Mouse (Mus musculus): ENCODE data around the gene Thap4.
"Not testable (repeated sequence)": the region's sequence is repeated elsewhere in the genome, so short reads cannot be mapped to it uniquely, and the experiment has no call there.

Gene Thap4

DNA sequence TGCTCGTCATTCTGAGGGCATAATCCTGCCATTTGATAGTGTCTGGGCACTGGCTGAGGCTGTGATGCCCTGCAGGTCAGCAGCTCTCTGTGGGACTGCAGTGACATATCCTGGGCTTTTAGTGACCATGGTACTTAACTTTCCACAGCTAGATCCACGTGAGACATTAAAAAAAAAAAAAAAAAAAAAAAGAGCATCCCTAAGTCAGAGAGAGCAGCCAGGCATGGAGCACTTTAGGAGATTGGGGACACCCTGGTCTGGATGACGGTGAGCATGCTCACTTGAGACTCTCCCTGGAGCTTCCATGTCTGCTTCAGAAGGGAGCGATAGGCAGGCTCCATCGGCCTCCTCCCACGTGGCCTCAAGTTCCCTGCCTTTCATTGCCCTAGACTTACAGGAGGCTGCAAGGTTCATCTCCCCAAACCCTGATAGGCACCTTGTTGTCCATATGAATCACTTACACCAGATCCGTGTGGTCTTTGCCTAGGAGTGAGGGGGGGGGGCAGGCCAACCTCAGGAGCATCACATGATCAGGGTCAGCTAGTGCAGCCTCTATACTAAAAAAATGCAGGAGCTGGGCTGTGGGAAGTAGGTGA lies 64.7 kb downstream of the Thap4 start:
- DNase-seq (ENCODE audit: low spot score), result no peak

DNA sequence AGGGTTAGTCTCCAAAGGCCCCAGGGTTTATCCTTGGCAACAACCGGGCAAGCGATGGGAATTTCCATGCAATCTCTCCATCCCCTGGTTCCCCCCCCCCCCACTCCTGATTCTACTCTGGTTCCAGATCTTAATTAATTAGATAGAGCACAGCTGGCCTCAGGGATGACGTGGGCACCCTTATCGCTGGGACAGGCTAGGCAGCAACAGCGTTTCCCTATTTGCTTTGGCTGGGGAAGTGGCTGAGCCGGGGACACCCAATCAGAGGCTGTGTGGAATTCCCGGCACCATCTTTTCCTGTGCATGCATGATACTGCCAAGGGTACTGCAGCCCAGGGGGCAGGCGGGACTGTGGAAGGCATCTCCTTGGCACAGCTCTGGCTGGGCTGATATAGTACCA lies 66.5 kb downstream of the Thap4 start:
- no peak for DNase-seq (ENCODE audit: low spot score)

DNA sequence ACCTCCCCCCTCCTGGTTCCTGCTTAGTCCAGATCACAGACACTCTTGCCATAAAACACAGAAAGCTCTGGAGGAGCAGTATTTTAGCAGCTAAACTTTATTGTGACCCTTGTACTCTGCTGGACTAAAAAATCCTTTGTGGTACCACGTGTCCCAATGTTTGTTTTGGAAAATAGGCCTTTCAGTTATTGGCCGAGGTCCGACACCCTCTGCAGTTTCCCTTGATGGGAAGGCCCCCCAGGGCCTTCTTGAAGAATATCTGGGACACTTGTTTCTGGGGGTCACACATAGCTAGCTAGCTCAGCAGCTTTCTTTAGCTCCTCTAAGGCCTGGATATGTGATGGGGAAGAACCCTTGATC lies 67.7 kb downstream of the Thap4 start:
- no peak for DNase-seq (ENCODE audit: low spot score)

DNA sequence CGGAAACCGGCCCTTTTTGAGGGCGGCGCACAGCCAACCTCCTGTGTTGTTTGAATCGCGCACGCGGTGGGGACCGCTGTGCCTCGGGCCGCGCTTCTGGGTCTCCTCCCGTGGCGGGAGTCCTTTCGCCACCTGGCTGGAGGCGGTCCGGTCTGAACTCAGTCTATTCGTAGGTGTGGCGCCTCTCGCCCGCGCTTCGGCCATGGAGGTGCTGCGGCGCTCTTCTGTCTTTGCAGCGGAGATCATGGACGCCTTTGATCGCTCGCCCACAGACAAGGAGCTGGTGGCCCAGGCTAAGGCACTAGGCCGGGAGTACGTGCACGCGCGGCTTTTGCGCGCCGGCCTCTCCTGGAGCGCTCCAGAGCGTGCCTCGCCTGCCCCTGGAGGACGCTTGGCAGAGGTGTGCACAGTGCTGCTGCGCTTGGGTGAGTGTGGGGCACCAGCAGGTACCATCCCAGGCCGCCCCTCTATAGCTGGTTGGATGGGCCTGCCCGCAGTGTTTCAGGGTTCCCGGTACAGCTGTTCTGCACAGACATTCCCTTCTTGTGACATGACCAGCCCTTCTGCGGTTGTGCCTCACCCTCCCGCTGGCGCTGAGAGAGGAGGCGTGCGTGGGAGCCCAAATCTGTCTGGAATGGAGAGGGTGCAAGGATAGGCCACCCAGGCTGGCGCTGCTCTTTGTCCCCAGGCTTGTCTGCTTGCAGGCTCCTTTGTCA lies 68.3 kb downstream of the Thap4 start:
- DNase-seq (ENCODE audit: low spot score), result peak; percentile 54

DNA sequence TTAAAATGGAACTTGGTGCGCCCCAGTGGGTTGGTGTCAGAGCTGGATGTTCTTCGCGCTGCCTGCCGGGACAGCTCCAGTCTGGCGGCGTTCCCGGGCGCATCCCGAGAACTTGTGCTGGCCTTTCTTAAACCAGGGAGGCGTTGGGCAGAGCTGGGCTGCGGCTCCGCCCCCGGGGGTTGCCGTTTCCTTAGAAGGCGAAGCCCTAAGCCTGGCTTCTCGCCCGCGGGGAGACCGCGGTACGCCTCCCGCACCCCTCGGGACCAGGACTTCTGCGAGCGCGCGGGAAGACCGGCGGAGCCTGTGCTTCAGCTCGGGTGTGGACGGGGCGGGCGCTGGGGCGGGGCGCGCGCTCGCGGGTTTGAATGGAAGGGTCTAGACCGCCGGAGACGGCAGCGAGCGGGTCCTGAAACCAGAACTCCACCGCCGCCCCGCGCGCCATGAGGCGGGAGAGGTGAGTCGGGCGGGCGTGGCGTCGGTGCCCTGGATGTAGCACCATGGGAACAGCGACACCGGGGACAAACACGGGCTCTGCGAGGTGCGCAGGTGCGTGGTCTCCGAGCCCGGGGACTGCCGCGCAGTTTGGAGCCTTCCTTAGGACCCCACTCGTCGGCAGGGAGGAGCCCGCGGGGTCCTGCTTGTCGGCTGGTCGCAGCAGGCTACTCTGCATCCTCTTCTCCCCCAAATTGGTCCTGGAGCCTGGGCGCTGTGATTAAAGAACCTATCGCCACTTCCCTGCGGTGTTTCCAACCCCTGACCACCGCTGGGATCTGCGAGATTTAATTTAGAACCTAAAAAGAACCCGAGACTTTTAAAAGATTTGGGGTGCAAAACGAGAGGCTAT lies 69.0 kb downstream of the Thap4 start, which contains the start of gene Bok:
Gene Bok (plus strand): TSS at position 260 of the 844 bp plus-strand sequence.
- DNase-seq (ENCODE audit: low spot score), result peak; percentile 77

DNA sequence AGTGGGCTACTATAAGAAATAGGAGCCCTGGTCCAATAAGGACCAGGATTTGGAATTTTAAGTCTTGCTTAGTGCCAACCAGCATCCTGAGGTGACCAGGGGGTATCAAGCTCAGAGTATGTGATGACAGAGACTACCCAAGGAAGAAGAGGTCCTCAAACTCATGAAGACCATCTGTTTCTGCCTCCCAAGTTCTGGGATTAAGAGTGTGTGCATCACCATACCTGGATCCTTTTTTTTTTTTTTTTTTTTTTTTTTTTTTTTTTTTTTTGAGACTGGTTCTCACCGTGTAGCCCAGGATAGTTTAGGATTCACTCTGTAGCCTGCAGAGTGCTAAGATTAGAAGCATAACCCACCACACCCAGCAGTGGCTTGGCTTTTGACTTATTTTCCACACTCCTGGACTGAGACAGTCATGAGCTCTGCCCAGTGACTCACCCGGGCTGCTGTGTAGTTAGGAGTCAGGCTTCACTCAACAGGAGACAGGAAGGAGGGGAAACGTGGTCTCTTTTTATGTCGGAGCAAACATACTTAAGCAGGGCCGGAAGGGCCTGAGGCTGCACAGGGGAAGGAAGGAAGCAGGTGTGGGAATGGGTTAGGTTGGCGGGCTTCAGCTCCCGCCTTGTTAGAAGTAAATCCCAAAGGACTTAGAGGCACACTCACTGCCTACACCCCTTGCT lies 74.6 kb downstream of the Thap4 start:
- DNase-seq (ENCODE audit: low spot score), result no peak

DNA sequence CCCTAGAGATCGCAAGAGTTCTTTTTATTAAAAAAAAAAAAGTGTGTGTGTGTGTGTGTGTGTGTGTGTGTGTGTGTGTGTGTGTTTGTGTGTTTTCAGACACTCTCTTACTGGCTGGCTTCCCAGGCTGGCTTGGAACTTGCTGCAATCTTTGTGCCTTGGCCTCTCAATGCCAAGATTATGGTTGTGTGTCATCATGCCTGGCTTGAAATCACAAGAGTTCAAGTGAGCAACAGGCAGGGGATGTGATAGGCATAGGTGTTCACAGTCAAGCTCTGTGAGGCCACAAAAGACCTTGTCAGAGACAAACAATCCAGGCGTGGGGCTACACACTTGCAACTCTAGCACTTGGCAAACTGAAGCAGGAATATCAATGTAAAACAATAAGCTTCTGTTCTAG lies 76.3 kb downstream of the Thap4 start:
- no peak for DNase-seq (ENCODE audit: low spot score)

DNA sequence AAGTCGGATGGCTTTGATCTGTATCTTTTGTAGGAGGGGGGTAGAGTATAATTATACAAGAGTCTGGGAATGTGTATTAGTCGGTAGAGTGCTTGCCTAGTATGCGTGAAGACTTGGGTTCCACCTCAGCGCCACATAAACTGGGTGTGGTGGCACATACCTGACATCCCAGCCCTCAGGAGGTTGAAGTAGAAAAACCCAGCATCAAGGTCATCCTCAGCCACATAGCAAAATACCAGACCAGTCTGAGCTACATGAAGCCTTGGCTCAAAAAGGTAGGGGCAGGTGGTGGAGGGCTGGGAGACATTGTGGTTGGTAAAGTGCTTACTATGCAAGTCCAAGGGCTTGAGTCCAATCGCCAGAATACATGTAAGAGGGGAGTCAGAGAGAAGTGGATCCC lies 82.0 kb downstream of the Thap4 start:
- no peak for DNase-seq (ENCODE audit: low spot score)

DNA sequence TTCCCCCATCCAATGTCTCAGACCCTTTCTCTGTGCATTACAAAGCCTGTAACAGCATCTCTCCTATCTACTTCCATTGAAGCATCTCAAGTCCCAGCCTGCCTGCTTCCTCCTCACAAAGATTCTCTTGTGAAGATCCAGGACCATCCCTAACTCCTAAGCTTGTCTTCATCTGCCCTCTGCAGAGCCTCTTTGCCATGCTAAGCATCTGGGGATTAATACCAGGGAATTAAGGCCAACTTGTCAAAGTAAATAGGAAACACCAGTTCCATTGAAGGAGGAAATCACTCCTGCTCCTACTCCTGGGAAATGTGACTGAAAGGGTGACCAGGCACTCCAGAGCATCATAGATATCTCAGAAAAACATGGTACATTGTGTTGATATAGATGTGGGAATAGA lies 84.7 kb downstream of the Thap4 start:
- DNase-seq (ENCODE audit: low spot score), result no peak

DNA sequence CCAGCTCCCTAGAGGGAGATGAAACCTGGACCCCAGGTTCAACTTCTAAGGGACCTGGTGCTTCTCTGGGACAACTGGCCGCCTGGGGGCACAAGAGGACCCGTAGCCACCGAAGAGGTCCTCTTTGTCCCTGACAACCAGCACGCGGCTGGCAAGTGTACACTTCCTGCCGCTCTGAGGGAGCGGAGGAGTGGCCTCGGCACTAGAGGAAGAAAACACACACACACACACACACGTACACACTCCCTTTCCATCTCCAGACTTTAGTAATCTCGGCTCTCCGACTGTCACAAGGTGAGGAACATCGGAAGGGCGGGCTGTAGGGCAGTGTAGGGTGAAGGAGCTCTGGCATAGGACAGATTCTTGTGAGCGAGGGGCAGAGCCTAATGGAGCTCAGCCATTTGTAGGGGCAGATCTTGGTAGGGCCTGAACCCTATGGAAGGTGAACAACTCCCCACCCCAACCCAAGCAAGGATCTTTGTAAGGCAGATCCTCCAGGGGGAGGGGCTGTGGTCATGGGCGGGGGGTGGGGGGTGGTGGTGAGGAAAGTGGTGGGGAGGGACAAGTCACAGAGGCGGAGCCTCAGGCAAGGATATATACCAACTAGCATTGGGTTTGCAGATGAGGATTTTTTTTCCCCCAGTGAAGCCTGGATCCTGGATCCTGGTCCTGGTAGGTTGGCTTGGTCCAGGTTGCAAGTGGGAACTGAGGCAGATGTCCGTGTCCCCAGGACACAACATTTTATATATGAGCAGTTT lies 85.7 kb downstream of the Thap4 start:
- peak; percentile 71 for DNase-seq (ENCODE audit: low spot score)

DNA sequence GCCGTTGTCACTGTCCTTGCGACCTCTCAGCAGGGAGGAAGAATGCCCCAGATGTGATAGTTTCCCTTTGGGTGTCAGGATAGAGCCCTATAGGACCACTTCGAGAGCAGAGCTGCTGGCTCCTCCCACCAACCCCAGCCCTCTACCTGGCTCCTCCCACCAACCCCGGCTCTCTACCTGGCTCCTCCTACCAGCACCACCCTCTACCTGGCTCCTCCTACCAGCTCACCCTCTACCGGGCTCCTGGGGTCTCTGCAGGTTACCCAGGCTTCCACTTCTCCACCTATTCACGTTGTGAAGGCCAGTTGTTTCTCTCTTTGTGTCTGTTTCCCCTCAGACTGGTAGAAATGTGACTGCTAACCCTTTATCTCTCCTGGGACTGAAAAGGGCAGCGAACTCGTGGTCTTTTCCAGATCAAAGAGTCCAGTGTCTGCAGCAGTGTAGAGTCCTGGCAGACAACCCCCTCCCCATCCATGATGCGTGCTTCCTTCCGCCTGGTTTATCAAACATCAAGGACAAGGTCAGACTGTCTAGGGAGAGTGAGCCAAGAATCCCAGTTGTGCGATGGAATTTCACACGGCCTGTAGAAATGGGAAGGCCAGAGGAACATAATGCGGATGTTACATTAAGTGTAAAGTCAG lies 86.8 kb downstream of the Thap4 start:
- DNase-seq (ENCODE audit: low spot score), result no peak

DNA sequence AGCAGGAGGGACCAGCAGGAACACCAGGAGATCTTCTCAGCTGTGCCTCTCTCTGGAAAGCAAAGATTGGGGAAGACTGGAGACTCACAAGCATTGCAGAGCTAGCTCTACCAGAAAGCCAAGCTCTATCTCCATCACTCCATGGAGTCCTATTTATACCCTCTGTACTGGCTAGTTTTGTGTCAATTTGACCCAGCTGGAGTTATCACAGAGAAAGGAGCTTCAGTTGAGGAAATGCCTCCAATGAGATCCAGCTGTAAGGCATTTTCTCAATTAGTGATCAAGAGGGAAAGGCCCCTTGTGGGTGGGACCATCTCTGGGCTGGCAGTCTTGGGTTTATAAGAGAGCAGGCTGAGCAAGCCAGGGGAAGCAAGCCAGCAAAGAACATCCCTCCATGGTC lies 96.1 kb downstream of the Thap4 start, which contains the start of gene Stk25:
Gene Stk25 (minus strand): TSS at position 101 of the 400 bp plus-strand sequence.
- DNase-seq (ENCODE audit: low spot score), result not testable (repeated sequence)

DNA sequence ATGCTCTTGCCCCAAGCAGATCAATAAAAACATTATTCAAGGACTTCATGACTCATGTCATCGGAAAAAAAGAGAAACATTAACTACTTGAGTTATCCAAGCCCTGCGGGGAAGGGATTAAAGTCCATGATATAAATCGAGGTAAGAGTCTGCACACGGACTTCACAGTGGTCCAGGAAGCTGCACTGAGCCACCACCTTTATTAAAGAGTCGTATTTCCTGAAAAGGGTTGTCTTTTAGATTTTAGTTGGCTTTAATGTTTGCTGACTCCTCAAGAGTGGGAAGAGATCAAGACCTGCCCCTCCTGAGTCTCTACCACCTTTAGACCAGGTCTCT lies 97.7 kb downstream of the Thap4 start:
- no peak for DNase-seq (ENCODE audit: low spot score)

DNA sequence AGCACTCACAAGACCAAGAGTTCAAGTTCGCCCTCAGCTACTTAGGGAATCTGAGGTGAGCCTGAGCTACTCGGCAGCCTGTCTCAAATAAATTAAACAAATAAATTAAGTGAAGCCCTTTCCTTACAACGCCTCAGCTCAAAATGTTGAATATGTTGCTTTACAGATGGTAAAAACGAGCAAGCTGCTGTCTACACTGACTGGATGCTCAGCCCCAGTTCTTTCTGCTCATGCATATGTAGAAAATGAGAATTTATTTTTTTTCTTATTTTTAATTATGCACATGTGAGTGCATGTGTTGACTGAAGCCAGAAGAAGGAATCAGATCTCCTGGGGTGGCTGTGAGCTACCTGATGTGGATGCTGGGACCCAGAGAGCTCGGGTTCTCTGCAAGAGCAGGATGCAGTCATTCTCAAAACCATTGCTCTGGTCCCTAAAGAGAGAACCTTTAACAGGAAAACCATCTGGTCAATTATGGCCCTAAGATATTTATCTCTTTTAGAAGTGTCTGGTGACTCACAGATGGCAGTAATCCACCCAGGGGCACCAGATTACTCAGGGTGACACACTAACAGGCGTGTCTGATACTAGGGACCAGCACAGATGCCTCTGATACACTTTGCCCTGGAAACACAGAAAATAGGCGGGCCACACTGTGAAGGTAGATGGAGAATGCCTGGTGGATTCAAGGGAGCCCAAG lies 98.2 kb downstream of the Thap4 start:
- no peak for DNase-seq (ENCODE audit: low spot score)

DNA sequence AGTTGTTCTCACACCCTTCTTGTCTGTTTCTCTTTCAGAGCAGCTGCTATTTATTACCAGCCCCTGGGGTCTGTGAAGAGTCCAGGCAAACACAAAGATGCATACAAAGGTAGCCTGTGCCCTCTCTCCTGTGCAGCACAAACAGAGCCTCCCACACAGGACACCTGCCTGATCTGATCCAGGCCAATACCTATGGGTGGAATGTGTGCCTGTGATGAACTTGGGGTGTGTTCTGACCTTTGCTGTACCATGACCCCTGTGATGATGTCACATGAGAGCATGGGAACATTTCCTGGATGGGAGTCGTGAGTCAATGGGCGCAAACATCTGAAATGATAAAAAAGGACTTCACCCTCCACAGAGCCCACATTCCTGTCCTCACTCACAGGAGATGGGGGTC lies 99.9 kb downstream of the Thap4 start:
- no peak for DNase-seq (ENCODE audit: low spot score)

DNA sequence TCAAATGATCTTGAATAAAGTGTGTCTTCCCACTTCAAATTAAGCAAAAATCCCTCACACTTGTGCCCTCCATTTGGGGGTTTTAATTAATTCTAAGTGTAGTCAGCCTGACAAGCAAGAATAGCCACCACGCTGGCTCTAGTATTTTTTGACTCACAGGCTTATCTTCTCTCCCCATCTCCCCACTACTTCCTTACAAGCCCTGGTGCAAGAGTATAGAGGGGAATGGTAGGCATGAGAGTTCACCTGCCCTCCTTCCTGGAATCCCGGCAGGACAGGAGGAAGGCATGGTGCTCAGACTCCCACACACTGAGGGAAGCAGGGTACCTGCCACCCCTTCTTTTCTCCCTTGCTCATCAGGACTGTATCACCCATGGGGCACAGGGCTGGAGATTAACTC lies 100.4 kb downstream of the Thap4 start:
- no peak for DNase-seq (ENCODE audit: low spot score)

Measured in ovary, postnatal 14 days (tissue).